Mouse (Mus musculus): ENCODE data around the gene Map7d3. TPM values are rescaled to one million over a fixed set of nuclear protein-coding genes. Genes with fewer than 3 reads are reported as not detected.

Map7d3 gene
- total RNA-seq (2012; rRNA removed), result not detected in 2 replicates
- total RNA-seq (2014; rRNA removed), result not detected in 2 replicates
- polyA plus RNA-seq (2012; ENCODE audit: insufficient read length, low read depth), result not detected in 2 replicates

DNA sequence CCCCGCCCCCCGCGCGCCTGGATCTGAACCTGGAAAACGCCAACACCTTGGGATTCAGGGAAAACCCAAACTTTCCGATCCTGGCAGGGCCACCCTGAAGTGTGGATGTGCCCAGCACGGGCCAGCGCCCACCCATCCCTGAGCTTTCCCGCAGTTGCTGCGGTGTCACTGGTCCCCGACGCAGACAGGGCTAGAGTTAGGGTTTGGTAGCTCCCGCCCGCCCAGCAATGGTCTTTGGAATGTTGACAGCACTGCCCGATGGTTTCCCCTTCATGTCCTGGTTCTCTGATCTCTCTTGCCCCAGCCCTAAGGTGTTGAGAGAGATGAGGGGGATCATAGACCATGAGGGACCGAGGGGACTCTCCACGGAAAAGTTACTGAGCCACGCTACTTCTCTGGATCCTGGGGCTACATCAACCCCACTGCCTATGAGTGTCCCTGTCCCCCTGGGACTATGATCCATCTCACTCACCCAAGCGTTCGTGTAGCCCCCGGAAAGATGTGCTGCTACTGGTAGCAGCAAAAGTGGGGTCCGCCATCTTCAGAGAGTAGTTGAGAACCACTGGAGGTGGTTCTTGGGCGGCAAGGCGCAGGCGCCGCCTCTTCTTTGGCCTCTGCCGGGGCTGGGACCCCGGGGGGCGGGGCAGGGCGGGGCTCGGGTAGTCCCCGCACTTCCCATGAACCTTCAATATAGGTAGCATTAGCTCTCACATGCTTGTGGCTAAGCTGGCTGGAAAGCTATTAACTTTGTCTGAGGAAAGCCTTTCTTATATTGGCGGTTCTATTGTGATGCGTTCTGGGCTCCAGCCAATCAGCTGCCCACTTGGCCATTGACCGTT is at the start of gene Map7d3:
Gene Map7d3 (minus strand): TSS at position 562 of the 839 bp plus-strand sequence.
- no peak within 1 kb of the TSS for H3K4me2 ChIP-seq (ENCODE audit: insufficient read depth, low read depth, poor library complexity, severe bottlenecking)
- H3K27me3 ChIP-seq (replicated peaks), result no peaks in the 10 kb centered on the region
- no peaks in the 10 kb centered on the region for H3K36me3 ChIP-seq (replicated peaks in 1 of 2; ENCODE audit: control insufficient read depth in 1 of 2, insufficient read depth in 1 of 2, low read length in 1 of 2)
- no peaks in the 10 kb centered on the region for H3K4me1 ChIP-seq (ENCODE audit: control insufficient read depth in 1 of 2, insufficient read depth in 2 of 2)
- no peaks in the 10 kb centered on the region for H3K9me3 ChIP-seq (replicated peaks; ENCODE audit: low read length)
- dilution Hi-C loops (cut with MboI; ENCODE audit: extremely low pct_ligation_motif_present, extremely low pct_unique_long_range_greater_than_20kb, low sequenced_read_pairs) (no loop called here), in situ Hi-C loops (cut with MboI; ENCODE audit: low pct_ligation_motif_present, low pct_unique_long_range_greater_than_20kb, low sequenced_read_pairs) (no loop called here)
- H3K9ac ChIP-seq (ENCODE audit: insufficient read depth, low read depth), result no peak within 1 kb of the TSS
- no peak within 1 kb of the TSS for H3K27ac ChIP-seq (ENCODE audit: insufficient read depth, low read depth)
- H3K79me2 ChIP-seq (replicated peaks; ENCODE audit: control insufficient read depth, extremely low read depth, insufficient read depth, poor library complexity, severe bottlenecking), result no peaks in the 10 kb centered on the region
- no peak for DNase-seq (ENCODE audit: extremely low read depth)
- no peak within 1 kb of the TSS for H3K4me3 ChIP-seq (replicated peaks in 1 of 3; ENCODE audit: low read depth in 2 of 3, low read length in 2 of 3, poor library complexity in 1 of 3)
- TF ChIP-seq ZKSCAN1 (IDR thresholded peaks at IDR 0.05; ENCODE audit: borderline replicate concordance, low read depth, low read length) (no peak), KAT2A (IDR thresholded peaks at IDR 0.05; ENCODE audit: insufficient replicate concordance, low read length) (no peak), RCOR1 (conservative IDR thresholded peaks at IDR 0.05; ENCODE audit: low read depth, low read length) (no peak), IRF4 (IDR thresholded peaks at IDR 0.05; ENCODE audit: low read depth, low read length) (no peak), CTCF (conservative IDR thresholded peaks at IDR 0.05 in 1 of 2, IDR thresholded peaks at IDR 0.05 in 1 of 2; ENCODE audit: low read depth in 2 of 2, low read length in 2 of 2) (no peak), MAX (IDR thresholded peaks at IDR 0.05; ENCODE audit: low read length) (no peak), UBTF (IDR thresholded peaks at IDR 0.05; ENCODE audit: low read depth, low read length) (no peak), ETS1 (conservative IDR thresholded peaks at IDR 0.05; ENCODE audit: low read depth, low read length) (no peak)

DNA sequence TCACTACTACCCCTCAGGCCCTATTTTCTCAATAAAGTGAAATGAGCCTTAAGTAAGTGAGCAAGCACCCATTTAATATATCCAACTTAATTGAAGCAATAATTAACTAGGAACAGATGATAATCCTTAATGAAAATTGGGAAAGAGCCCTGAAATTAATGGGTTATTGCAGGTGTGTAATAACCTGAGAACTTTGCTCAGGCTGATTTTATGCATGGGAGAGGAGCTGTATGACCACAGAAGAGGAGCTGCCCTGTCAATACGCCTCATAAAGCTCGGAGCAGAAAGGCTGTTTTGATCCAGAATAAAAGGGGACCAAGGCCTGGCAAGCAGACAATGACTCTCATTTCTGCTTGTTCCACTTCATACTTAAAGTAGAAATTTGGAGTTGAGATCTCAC is 47.7 kb upstream of the Map7d3 start, which contains the start of gene Adgrg4:
Gene Adgrg4 (plus strand): TSS at position 301 of the 400 bp plus-strand sequence.
- H3K79me2 ChIP-seq (replicated peaks; ENCODE audit: control insufficient read depth, extremely low read depth, insufficient read depth, poor library complexity, severe bottlenecking), result no peaks in the 10 kb centered on the region
- no peak for DNase-seq (ENCODE audit: extremely low read depth)
- dilution Hi-C loops (cut with MboI; ENCODE audit: extremely low pct_ligation_motif_present, extremely low pct_unique_long_range_greater_than_20kb, low sequenced_read_pairs) (no loop called here), in situ Hi-C loops (cut with MboI; ENCODE audit: low pct_ligation_motif_present, low pct_unique_long_range_greater_than_20kb, low sequenced_read_pairs) (no loop called here)
- no peaks in the 10 kb centered on the region for H3K4me1 ChIP-seq (ENCODE audit: control insufficient read depth in 1 of 2, insufficient read depth in 2 of 2)
- H3K9ac ChIP-seq (ENCODE audit: insufficient read depth, low read depth), result no peak within 1 kb of the TSS
- no peak within 1 kb of the TSS for H3K4me2 ChIP-seq (ENCODE audit: insufficient read depth, low read depth, poor library complexity, severe bottlenecking)
- TF ChIP-seq POLR2AphosphoS2 (IDR thresholded peaks at IDR 0.05; ENCODE audit: low read depth, low read length) (no peak), POLR2A (IDR thresholded peaks at IDR 0.05; ENCODE audit: low read depth, low read length) (no peak), ZMIZ1 (IDR thresholded peaks at IDR 0.05; ENCODE audit: low read depth, low read length) (no peak), CTCF (conservative IDR thresholded peaks at IDR 0.05 in 1 of 2, IDR thresholded peaks at IDR 0.05 in 1 of 2; ENCODE audit: low read depth in 2 of 2, low read length in 2 of 2) (no peak), EP300 (IDR thresholded peaks at IDR 0.05; ENCODE audit: low read length) (no peak), USF1 (IDR thresholded peaks at IDR 0.05; ENCODE audit: low read depth, low read length) (no peak), MAFK (IDR thresholded peaks at IDR 0.05; ENCODE audit: insufficient replicate concordance, low read length) (no peak), JUND (conservative IDR thresholded peaks at IDR 0.05; ENCODE audit: low read depth, low read length) (no peak), ETS1 (conservative IDR thresholded peaks at IDR 0.05; ENCODE audit: low read depth, low read length) (no peak), PAX5 (IDR thresholded peaks at IDR 0.05; ENCODE audit: low read length) (no peak)
- no peaks in the 10 kb centered on the region for H3K36me3 ChIP-seq (replicated peaks in 1 of 2; ENCODE audit: control insufficient read depth in 1 of 2, insufficient read depth in 1 of 2, low read length in 1 of 2)
- no peaks in the 10 kb centered on the region for H3K27me3 ChIP-seq (replicated peaks)
- H3K9me3 ChIP-seq (replicated peaks; ENCODE audit: low read length), result no peaks in the 10 kb centered on the region
- no peak within 1 kb of the TSS for H3K4me3 ChIP-seq (replicated peaks in 1 of 3; ENCODE audit: low read depth in 2 of 3, low read length in 2 of 3, poor library complexity in 1 of 3)
- H3K27ac ChIP-seq (ENCODE audit: insufficient read depth, low read depth), result no peak within 1 kb of the TSS

Measured in CH12.LX (cell line).